Mouse (Mus musculus): ENCODE measurements at regions not wholly inside any gene's neighbourhood (a gene's known extent, or its start where the extent isn't known, plus 50 kb on each side); places are given as distances from the start of the nearest gene placed in this dataset.

- TF ChIP-seq MAFK (IDR thresholded peaks at IDR 0.05; ENCODE audit: insufficient read depth, low read depth, low read length), result no peak
- no peak for TF ChIP-seq HCFC1 (IDR thresholded peaks at IDR 0.05; ENCODE audit: borderline replicate concordance, insufficient read depth, low read length)
- TF ChIP-seq ZC3H11A (IDR thresholded peaks at IDR 0.05; ENCODE audit: borderline replicate concordance, low read depth, low read length), result no peak
Observed at GRCm38 (mm10) chr12:107180501-107180900, 307.9 kb upstream of the 3110018I06Rik start.

All from ES-E14 (cell line).